Mouse (Mus musculus): Measurements from ENCODE around the gene Sms. TPM values are rescaled to one million over a fixed set of nuclear protein-coding genes. Genes with fewer than 3 reads are reported as not detected.

The Sms gene
- total RNA-seq, 1 experiment: 90.8 TPM

DNA sequence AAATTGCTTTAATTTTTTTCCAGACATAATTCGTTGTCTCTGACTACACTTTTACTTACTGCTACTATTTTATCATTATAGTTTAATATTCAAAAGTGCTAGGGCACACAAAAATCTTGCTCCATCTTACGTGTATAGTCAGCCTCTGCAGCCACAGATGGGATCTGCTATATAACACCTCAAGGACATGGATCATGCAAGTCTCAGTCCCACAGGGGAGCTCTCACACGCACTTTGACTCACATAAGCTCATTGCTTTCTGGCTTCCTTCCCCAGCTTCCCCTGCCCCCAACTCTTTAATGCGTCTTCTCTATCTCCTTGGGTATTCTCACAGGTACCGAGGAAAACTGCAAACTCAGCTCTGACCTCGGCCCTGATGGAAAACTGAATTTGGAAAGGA lies 87.2 kb downstream of the Sms start:
- in situ Hi-C loops (cut with MboI; ENCODE audit: low sequenced_read_pairs in 2 of 2, unreplicated experiment in 2 of 2): no loop called here
- DNase-seq (ENCODE audit: low read depth, low spot score): no peak

More for the DNA sequence above, 87.2 kb downstream of the Sms start:
- Histone ChIP-seq H3K4me3 (ENCODE audit: insufficient read depth in 1 of 2, low read depth in 1 of 2, low read length in 2 of 2, poor library complexity in 1 of 2, severe bottlenecking in 1 of 2) (no peak overlapping the region), H3K27ac (ENCODE audit: insufficient read depth, low read depth, low read length, poor library complexity, severe bottlenecking) (no peak overlapping the region), H3K36me3 (ENCODE audit: control insufficient read depth, insufficient read depth, low read length, poor library complexity, severe bottlenecking) (no peaks in the 10 kb centered on the region), H3K9ac (ENCODE audit: insufficient read depth, low read depth, low read length, poor library complexity, severe bottlenecking) (no peak overlapping the region), H3K9me3 (ENCODE audit: control insufficient read depth, insufficient read depth, low read depth, low read length) (no peaks in the 10 kb centered on the region), H3K4me1 (ENCODE audit: control insufficient read depth in 2 of 2, insufficient read depth in 2 of 2, low read length in 2 of 2, poor library complexity in 1 of 2) (no peaks in the 10 kb centered on the region)
- TF ChIP-seq HCFC1 (IDR thresholded peaks at IDR 0.05; ENCODE audit: borderline replicate concordance, insufficient read depth, low read length) (no peak), ZC3H11A (IDR thresholded peaks at IDR 0.05; ENCODE audit: borderline replicate concordance, low read depth, low read length) (no peak), MAFK (IDR thresholded peaks at IDR 0.05; ENCODE audit: insufficient read depth, low read depth, low read length) (no peak), CHD2 (IDR thresholded peaks at IDR 0.05; ENCODE audit: low read depth, low read length) (no peak), ZNF384 (IDR thresholded peaks at IDR 0.05; ENCODE audit: low read depth, low read length) (no peak)

Other genes starting within 250 kb of the Sms start
- 0.36 and 1.1 TPM in 2 replicates for gene Phex, start 77.0 kb downstream of the Sms start, total RNA-seq (2012; rRNA removed)
- gene Yy2, start 76.7 kb upstream of the Sms start, total RNA-seq (2012; rRNA removed): 9.4 and 10.1 TPM in 2 replicates
- gene Mbtps2, start 106.4 kb upstream of the Sms start, total RNA-seq (2012; rRNA removed): 17.6 and 23.4 TPM in 2 replicates
- gene Smpx, start 206.6 kb upstream of the Sms start, total RNA-seq (2012; rRNA removed): not detected in 2 replicates

Measured in ES-E14 (cell line).